Mouse (Mus musculus) G1E (cell line): ENCODE measurements at regions not wholly inside any gene's neighbourhood (a gene's known extent, or its start where the extent isn't known, plus 50 kb on each side); places are given as distances from the start of the nearest gene placed in this dataset.

Source experiments
- ATAC-seq: 2 replicates; pipeline ENCODE4 v1.8.0; 2016; ENCODE audit warnings: mild to moderate bottlenecking; ENCODE audit not compliant: insufficient number of reproducible peaks, poor library complexity, low FRiP score, severe bottlenecking; ENCODE audit errors: extremely low read depth
- DNase-seq: peaks from one replicate; pipeline ENCODE4 v3.0.0; 2012; ENCODE audit warnings: low spot score
- H3K27me3 ChIP-seq: 2 replicates; pipeline ENCODE4 v1.6.1; 2012; ENCODE audit warnings: mild to moderate bottlenecking, low read length, inconsistent platforms; ENCODE audit not compliant: insufficient read depth
- H3K36me3 ChIP-seq: replicated peaks from 2 replicates; pipeline ENCODE3; 2012; ENCODE audit warnings: mild to moderate bottlenecking, inconsistent platforms
- H3K4me1 ChIP-seq: 2 replicates; pipeline ENCODE4 v1.6.1; 2012; ENCODE audit warnings: low read depth, low read length, inconsistent platforms, mixed read lengths; ENCODE audit not compliant: insufficient read depth
- H3K4me3 ChIP-seq: 2 replicates; pipeline ENCODE4 v1.5.1; 2012; ENCODE audit warnings: low read depth, mild to moderate bottlenecking, inconsistent platforms, low read length, moderate library complexity, mixed read lengths
- H3K9me3 ChIP-seq: replicated peaks from 2 replicates; pipeline ENCODE4 v1.6.1; 2012; ENCODE audit warnings: inconsistent platforms
- CTCF ChIP-seq: IDR thresholded peaks from 2 replicates; pipeline ENCODE4 v1.5.1; 2012; ENCODE audit warnings: low read depth, low read length, inconsistent platforms, mixed read lengths
- GATA1 ChIP-seq: IDR thresholded peaks from 2 replicates; pipeline ENCODE4 v1.6.1; 2012; ENCODE audit warnings: borderline replicate concordance, low read length, inconsistent platforms, mixed read lengths
- GATA2 ChIP-seq: IDR thresholded peaks from 2 replicates; pipeline ENCODE4 v1.6.1; 2012; ENCODE audit warnings: low read depth, low read length, inconsistent platforms, borderline replicate concordance
- POLR2AphosphoS5 ChIP-seq: IDR thresholded peaks from 2 replicates; pipeline ENCODE4 v1.6.1; 2012; ENCODE audit warnings: low read depth, low read length, inconsistent platforms; ENCODE audit not compliant: insufficient replicate concordance
- TAL1 ChIP-seq: conservative IDR thresholded peaks from 2 replicates; pipeline ENCODE4 v1.6.1; 2012; ENCODE audit warnings: low read depth, low read length, inconsistent platforms, mixed read lengths

- no peak overlapping the region for H3K4me3 ChIP-seq
- no peak for DNase-seq
- H3K9me3 ChIP-seq = no peaks in the 10 kb centered on the region
- no peak for TF ChIP-seq GATA1
- TF ChIP-seq CTCF = no peak
- no peak for TF ChIP-seq POLR2AphosphoS5
- no peak for TF ChIP-seq GATA2
- no peak for TF ChIP-seq TAL1
- no peaks in the 10 kb centered on the region for H3K36me3 ChIP-seq
- ATAC-seq = no peak
- no peaks in the 10 kb centered on the region for H3K4me1 ChIP-seq
- H3K27me3 ChIP-seq = no peaks in the 10 kb centered on the region
Observed at GRCm38 (mm10) chr8:77949640-77950039, 225.4 kb upstream of the Ednra start.

- H3K27me3 ChIP-seq = peaks cover 2% of the 10 kb centered on the region; the same call in 1 of the 2 replicates
- no peak for DNase-seq
- TF ChIP-seq POLR2AphosphoS5 = no peak
- no peak for TF ChIP-seq CTCF
- TF ChIP-seq TAL1 = no peak
- TF ChIP-seq GATA2 = no peak
- TF ChIP-seq GATA1 = no peak
- ATAC-seq = no peak
- no peaks in the 10 kb centered on the region for H3K9me3 ChIP-seq
- no peaks in the 10 kb centered on the region for H3K36me3 ChIP-seq
- no peak overlapping the region for H3K4me3 ChIP-seq
- no peaks in the 10 kb centered on the region for H3K4me1 ChIP-seq
Observed at GRCm38 (mm10) chr8:77958814-77959372, 234.6 kb upstream of the Ednra start.

GRCm38 (mm10) chr8:77963102-77963698 lies 238.9 kb upstream of the Ednra start:
- Histone ChIP-seq H3K9me3 (no peaks in the 10 kb centered on the region), H3K27me3 (peaks cover 2% of the 10 kb centered on the region; the same call in 1 of the 2 replicates), H3K4me3 (no peak overlapping the region), H3K36me3 (no peaks in the 10 kb centered on the region), H3K4me1 (no peaks in the 10 kb centered on the region)
- no peak for TF ChIP-seq GATA2
- no peak for TF ChIP-seq POLR2AphosphoS5
- no peak for TF ChIP-seq GATA1
- TF ChIP-seq TAL1 = no peak
- no peak for TF ChIP-seq CTCF
- DNase-seq = no peak
- ATAC-seq = no peak

- Histone ChIP-seq H3K4me1 (no peaks in the 10 kb centered on the region), H3K36me3 (no peaks in the 10 kb centered on the region), H3K9me3 (no peaks in the 10 kb centered on the region), H3K27me3 (peaks cover 12% of the 10 kb centered on the region), H3K4me3 (no peak overlapping the region)
- no peak for TF ChIP-seq TAL1
- no peak for TF ChIP-seq POLR2AphosphoS5
- no peak for TF ChIP-seq GATA2
- TF ChIP-seq GATA1 = no peak
- TF ChIP-seq CTCF = no peak
- no peak for DNase-seq
- ATAC-seq = no peak
Observed at GRCm38 (mm10) chr8:77970378-77970777, 242.7 kb upstream of the Ttc29 start.

GRCm38 (mm10) chr8:77973714-77974113 lies 239.4 kb upstream of the Ttc29 start:
- no peak for ATAC-seq

GRCm38 (mm10) chr8:77979106-77979505 lies 234.0 kb upstream of the Ttc29 start:
- no peaks in the 10 kb centered on the region for H3K36me3 ChIP-seq
- no peak for ATAC-seq
- no peaks in the 10 kb centered on the region for H3K9me3 ChIP-seq
- TF ChIP-seq GATA1 (no peak), GATA2 (no peak), POLR2AphosphoS5 (no peak), CTCF (no peak), TAL1 (no peak)
- peaks cover 3% of the 10 kb centered on the region; the same call in 1 of the 2 replicates for H3K27me3 ChIP-seq
- no peak for DNase-seq
- H3K4me3 ChIP-seq = no peak overlapping the region
- no peaks in the 10 kb centered on the region for H3K4me1 ChIP-seq

More at GRCm38 (mm10) chr8:77973714-77974113, 239.4 kb upstream of the Ttc29 start:
- no peaks in the 10 kb centered on the region for H3K4me1 ChIP-seq
- H3K4me3 ChIP-seq = no peak overlapping the region
- no peaks in the 10 kb centered on the region for H3K36me3 ChIP-seq
- TF ChIP-seq GATA1 (no peak), CTCF (no peak), TAL1 (no peak), GATA2 (no peak), POLR2AphosphoS5 (no peak)
- no peak for DNase-seq
- H3K27me3 ChIP-seq = peaks cover 9% of the 10 kb centered on the region
- H3K9me3 ChIP-seq = no peaks in the 10 kb centered on the region
